Mouse (Mus musculus): ENCODE results near the gene Ano1. TPM values are rescaled to one million over a fixed set of nuclear protein-coding genes. Genes with fewer than 3 reads are reported as not detected.

Gene Ano1
- polyA plus RNA-seq, 1 experiment from 2014 or later = 7.4 TPM

GRCm38 (mm10) chr7:144620315-144620714 lies 131.5 kb downstream of the Ano1 start:
- Histone ChIP-seq H3K4me1 (replicated peaks) (peaks cover 32% of the 10 kb centered on the region), H3K36me3 (peaks cover 16% of the 10 kb centered on the region; the same call in 1 of the 2 replicates), H3K4me3 (no peak overlapping the region), H3K27ac (peak overlapping the region; percentile 78; the same call in 1 of the 2 replicates), H3K27me3 (ENCODE audit: insufficient read depth, poor library complexity, severe bottlenecking) (peaks cover 32% of the 10 kb centered on the region), H3K9me3 (peaks cover 8% of the 10 kb centered on the region; the same call in 1 of the 2 replicates)
- no peak for DNase-seq (ENCODE audit: low spot score)

DNA sequence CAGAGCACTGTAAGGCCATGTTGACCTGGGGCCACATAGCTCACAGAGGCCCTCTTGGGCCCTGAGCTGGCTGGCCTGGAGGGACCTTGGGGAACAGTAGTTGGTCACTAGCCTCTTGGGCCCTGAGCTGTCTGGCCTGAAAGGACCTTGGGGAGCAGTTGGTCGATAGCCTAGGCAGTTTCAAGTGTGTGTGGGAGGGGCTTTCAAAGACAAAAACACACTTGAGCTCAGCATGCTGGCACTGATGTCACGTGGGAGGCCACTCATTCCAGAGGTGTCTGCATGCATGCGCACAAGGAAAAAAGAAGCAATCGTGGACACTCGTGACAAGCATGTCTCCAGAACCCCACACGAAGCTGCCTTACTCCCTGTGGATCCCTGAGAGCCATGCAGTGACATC lies 136.4 kb downstream of the Ano1 start:
- 0 out of 2 replicates have a peak, but pooled peaks cover 5% of the 10 kb centered on the region for H3K36me3 ChIP-seq
- H3K27me3 ChIP-seq (ENCODE audit: insufficient read depth, poor library complexity, severe bottlenecking) = peaks cover 7% of the 10 kb centered on the region
- DNase-seq (ENCODE audit: low spot score) = no peak
- 75% methylated on average over 6 of the region's 6 CpGs for WGBS
- H3K9me3 ChIP-seq = no peaks in the 10 kb centered on the region
- peaks cover 11% of the 10 kb centered on the region for H3K4me1 ChIP-seq (replicated peaks)
- H3K4me3 ChIP-seq = no peak overlapping the region
- peak overlapping the region; percentile 3; the same call in 1 of the 2 replicates for H3K27ac ChIP-seq

DNA sequence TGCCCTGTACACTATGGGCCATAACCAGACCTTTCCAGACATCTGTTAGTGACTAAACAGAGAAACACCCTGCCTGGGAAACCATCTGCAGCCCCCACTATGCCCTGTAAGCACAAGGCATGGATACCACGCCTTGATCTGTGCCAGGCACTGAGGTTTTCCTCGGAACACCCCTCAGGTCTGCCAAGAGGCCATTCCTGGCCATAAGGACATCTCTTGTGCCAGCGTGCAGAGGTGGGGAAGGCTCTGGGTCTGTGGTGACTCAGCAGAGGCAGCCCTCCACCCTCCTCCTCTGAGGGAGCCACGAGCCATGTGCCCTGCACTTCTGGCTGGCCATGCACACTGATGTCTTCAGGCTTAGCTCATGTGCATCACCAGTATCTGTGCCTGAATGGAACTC lies 138.9 kb downstream of the Ano1 start:
- Histone ChIP-seq H3K27me3 (ENCODE audit: insufficient read depth, poor library complexity, severe bottlenecking) (peaks cover 4% of the 10 kb centered on the region), H3K9me3 (no peaks in the 10 kb centered on the region), H3K27ac (peak overlapping the region; percentile 50; the same call in 1 of the 2 replicates), H3K36me3 (0 out of 2 replicates have a peak, but pooled peaks cover 5% of the 10 kb centered on the region), H3K4me3 (no peak overlapping the region), H3K4me1 (replicated peaks) (peaks cover 6% of the 10 kb centered on the region; the same call in 1 of the 2 replicates)
- no peak for DNase-seq (ENCODE audit: low spot score)
- 89% methylated on average over 4 of the region's 4 CpGs for WGBS

GRCm38 (mm10) chr7:144612351-144612750 lies 139.4 kb downstream of the Ano1 start:
- H3K27me3 ChIP-seq (ENCODE audit: insufficient read depth, poor library complexity, severe bottlenecking) = peaks cover 4% of the 10 kb centered on the region
- WGBS = 82% methylated on average over 4 of the region's 4 CpGs
- 0 out of 2 replicates have a peak overlapping the region, but pooled peaks have one; percentile 50 for H3K27ac ChIP-seq
- peaks cover 6% of the 10 kb centered on the region; the same call in 1 of the 2 replicates for H3K4me1 ChIP-seq (replicated peaks)
- H3K4me3 ChIP-seq = no peak overlapping the region
- H3K9me3 ChIP-seq = no peaks in the 10 kb centered on the region
- H3K36me3 ChIP-seq = 0 out of 2 replicates have a peak, but pooled peaks cover 5% of the 10 kb centered on the region
- DNase-seq (ENCODE audit: low spot score) = no peak

GRCm38 (mm10) chr7:144611595-144611994 lies 140.2 kb downstream of the Ano1 start:
- no peak for DNase-seq (ENCODE audit: low spot score)
- peak overlapping the region; percentile 31; the same call in 1 of the 2 replicates for H3K27ac ChIP-seq
- H3K4me3 ChIP-seq = no peak overlapping the region
- no peaks in the 10 kb centered on the region for H3K9me3 ChIP-seq
- peaks cover 11% of the 10 kb centered on the region; the same call in 1 of the 2 replicates for H3K4me1 ChIP-seq (replicated peaks)
- 95% methylated on average over 16 of the region's 16 CpGs for WGBS
- H3K36me3 ChIP-seq = 0 out of 2 replicates have a peak, but pooled peaks cover 8% of the 10 kb centered on the region
- H3K27me3 ChIP-seq (ENCODE audit: insufficient read depth, poor library complexity, severe bottlenecking) = peaks cover 4% of the 10 kb centered on the region

DNA sequence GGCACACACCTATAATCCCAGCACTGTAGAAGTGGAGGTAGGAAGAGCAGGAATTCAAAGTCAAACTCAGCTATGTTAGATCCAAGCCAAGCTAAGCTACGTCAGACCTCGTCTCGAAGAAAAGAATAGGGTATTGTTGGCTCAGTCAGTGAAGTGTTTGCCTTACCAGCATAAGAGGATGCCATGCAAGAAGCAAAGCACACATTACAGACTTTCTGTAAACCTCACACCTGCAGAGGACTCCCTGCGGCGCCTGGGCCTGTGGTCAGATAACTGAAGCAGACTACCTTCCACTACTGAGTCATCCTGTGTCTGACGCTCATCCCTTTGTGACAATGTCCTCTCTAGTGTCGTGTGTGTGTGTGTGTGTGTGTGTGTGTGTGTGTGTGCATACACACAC lies 142.2 kb downstream of the Ano1 start:
- 87% methylated on average over 7 of the region's 7 CpGs for WGBS
- Histone ChIP-seq H3K27me3 (ENCODE audit: insufficient read depth, poor library complexity, severe bottlenecking) (peaks cover 4% of the 10 kb centered on the region; the same call in 1 of the 2 replicates), H3K9me3 (no peaks in the 10 kb centered on the region), H3K27ac (no peak overlapping the region), H3K4me3 (no peak overlapping the region), H3K4me1 (replicated peaks) (peaks cover 10% of the 10 kb centered on the region; the same call in 1 of the 2 replicates), H3K36me3 (0 out of 2 replicates have a peak, but pooled peaks cover 8% of the 10 kb centered on the region)
- no peak for DNase-seq (ENCODE audit: low spot score)

DNA sequence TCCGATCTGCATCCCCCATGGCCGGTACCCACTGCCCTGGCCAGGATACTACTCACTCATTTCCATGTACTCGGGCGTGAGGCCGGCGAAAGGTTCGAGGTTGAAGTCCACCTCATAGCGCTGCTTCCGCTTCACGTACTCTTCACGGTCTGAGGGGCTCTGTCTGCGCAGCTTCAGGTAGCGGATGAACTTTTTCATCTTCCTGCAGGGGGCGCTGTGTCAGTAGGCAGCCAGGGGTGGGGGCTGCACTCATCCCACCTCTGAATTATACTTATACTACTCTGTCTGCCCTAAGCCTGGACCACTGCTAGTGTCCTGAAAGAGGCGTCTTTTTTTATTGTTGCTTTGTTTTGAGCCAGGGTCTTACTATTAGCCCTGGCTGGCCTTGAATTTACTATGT lies 143.9 kb downstream of the Ano1 start:
- Histone ChIP-seq H3K4me1 (replicated peaks) (peaks cover 10% of the 10 kb centered on the region; the same call in 1 of the 2 replicates), H3K27ac (no peak overlapping the region), H3K27me3 (ENCODE audit: insufficient read depth, poor library complexity, severe bottlenecking) (peaks cover 9% of the 10 kb centered on the region; the same call in 1 of the 2 replicates), H3K36me3 (peaks cover 13% of the 10 kb centered on the region; the same call in 1 of the 2 replicates), H3K9me3 (no peaks in the 10 kb centered on the region), H3K4me3 (no peak overlapping the region)
- DNase-seq (ENCODE audit: low spot score) = no peak
- 90% methylated on average over 15 of the region's 15 CpGs for WGBS

- 0 out of 2 replicates have a peak, but pooled peaks cover 9% of the 10 kb centered on the region for H3K27me3 ChIP-seq (ENCODE audit: insufficient read depth, poor library complexity, severe bottlenecking)
- WGBS = 82% methylated on average over 4 of the region's 4 CpGs
- H3K4me3 ChIP-seq = no peak overlapping the region
- DNase-seq (ENCODE audit: low spot score) = no peak
- no peak overlapping the region for H3K27ac ChIP-seq
- H3K4me1 ChIP-seq (replicated peaks) = peaks cover 30% of the 10 kb centered on the region
- peaks cover 26% of the 10 kb centered on the region for H3K36me3 ChIP-seq
- no peaks in the 10 kb centered on the region for H3K9me3 ChIP-seq
Measured at GRCm38 (mm10) chr7:144604735-144605134, 147.0 kb downstream of the Ano1 start.

GRCm38 (mm10) chr7:144604291-144604690 lies 147.5 kb downstream of the Ano1 start:
- WGBS = 96% methylated on average over 2 of the region's 2 CpGs
- no peak overlapping the region for H3K4me3 ChIP-seq

DNA sequence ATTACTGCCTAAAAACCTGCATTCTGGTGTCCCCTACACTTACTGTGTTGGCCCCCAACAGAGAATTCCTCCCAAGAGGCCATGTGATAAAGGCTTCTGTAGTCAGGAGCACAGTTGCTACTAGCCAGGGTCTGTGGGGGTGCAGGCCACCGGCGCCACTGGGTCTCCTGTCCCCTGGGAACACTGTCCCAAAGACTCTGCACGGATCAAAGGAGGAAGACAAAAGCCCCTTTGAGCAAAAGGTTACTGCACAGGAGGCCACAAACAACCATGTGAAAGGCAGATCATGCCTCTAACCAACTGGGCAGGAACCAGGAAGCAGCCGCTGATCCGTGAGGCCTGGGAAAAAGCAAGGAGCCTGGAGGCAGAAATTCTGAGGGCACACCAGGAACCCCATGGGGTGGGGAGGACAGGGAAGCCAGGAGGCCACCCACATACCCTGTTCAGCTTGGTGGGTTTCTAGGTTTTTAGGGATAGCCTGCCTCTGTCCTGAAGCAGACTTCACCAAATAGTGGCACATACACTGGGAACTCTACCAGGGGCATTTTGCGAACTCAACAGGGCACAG lies 151.4 kb downstream of the Ano1 start:
- H3K4me1 ChIP-seq (replicated peaks) = peaks cover 26% of the 10 kb centered on the region
- 23% methylated on average over 6 of the region's 6 CpGs for WGBS
- peak; percentile 40 for DNase-seq (ENCODE audit: low spot score)

More at GRCm38 (mm10) chr7:144604291-144604690, 147.5 kb downstream of the Ano1 start:
- DNase-seq (ENCODE audit: low spot score) = no peak
- peaks cover 27% of the 10 kb centered on the region for H3K36me3 ChIP-seq
- H3K27ac ChIP-seq = no peak overlapping the region
- H3K4me1 ChIP-seq (replicated peaks) = peaks cover 30% of the 10 kb centered on the region
- 0 out of 2 replicates have a peak, but pooled peaks cover 9% of the 10 kb centered on the region for H3K27me3 ChIP-seq (ENCODE audit: insufficient read depth, poor library complexity, severe bottlenecking)
- H3K9me3 ChIP-seq = no peaks in the 10 kb centered on the region

GRCm38 (mm10) chr7:144589508-144589907 lies 162.3 kb downstream of the Ano1 start:
- Histone ChIP-seq H3K9me3 (no peaks in the 10 kb centered on the region), H3K4me3 (no peak overlapping the region), H3K36me3 (peaks cover 19% of the 10 kb centered on the region), H3K27ac (peak overlapping the region; percentile 64), H3K4me1 (replicated peaks) (peaks cover 14% of the 10 kb centered on the region; the same call in 1 of the 2 replicates), H3K27me3 (ENCODE audit: insufficient read depth, poor library complexity, severe bottlenecking) (peaks cover 8% of the 10 kb centered on the region; the same call in 1 of the 2 replicates)
- WGBS = 85% methylated on average over 3 of the region's 3 CpGs
- no peak for DNase-seq (ENCODE audit: low spot score)

More for the DNA sequence above, 151.4 kb downstream of the Ano1 start:
- Histone ChIP-seq H3K36me3 (peaks cover 25% of the 10 kb centered on the region), H3K4me3 (no peak overlapping the region), H3K9me3 (no peaks in the 10 kb centered on the region), H3K27me3 (ENCODE audit: insufficient read depth, poor library complexity, severe bottlenecking) (peaks cover 9% of the 10 kb centered on the region; the same call in 1 of the 2 replicates), H3K27ac (peak overlapping the region; percentile 81)

- Histone ChIP-seq H3K9me3 (no peaks in the 10 kb centered on the region), H3K4me1 (replicated peaks) (peaks cover 30% of the 10 kb centered on the region), H3K36me3 (peaks cover 13% of the 10 kb centered on the region), H3K4me3 (no peak overlapping the region), H3K27ac (peak overlapping the region; percentile 50; the same call in 1 of the 2 replicates), H3K27me3 (ENCODE audit: insufficient read depth, poor library complexity, severe bottlenecking) (peaks cover 8% of the 10 kb centered on the region; the same call in 1 of the 2 replicates)
- 36% methylated on average over 2 of the region's 2 CpGs for WGBS
- DNase-seq (ENCODE audit: low spot score) = peak; percentile 47
Measured at GRCm38 (mm10) chr7:144587291-144587690, 164.5 kb downstream of the Ano1 start.

DNA sequence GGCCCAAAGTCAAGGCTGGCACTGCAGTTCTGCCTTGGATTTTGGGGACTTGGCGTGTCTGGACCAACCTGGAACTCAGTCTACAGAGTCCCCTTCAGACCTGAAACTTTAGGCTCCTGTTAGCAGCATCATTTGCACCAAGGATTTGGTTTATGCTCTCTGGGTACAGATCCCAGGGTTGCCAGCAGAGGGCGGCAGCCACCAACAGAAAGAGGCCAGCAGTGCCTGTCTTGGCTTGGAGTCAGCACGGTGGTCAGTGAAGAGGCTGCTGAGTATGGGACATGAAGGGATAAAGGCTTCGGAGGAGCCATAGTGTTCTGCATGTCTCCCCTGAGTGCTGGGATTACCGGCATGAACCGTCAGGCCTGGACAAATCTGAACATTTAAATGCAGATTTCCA lies 166.1 kb downstream of the Ano1 start:
- Histone ChIP-seq H3K27me3 (ENCODE audit: insufficient read depth, poor library complexity, severe bottlenecking) (peaks cover 8% of the 10 kb centered on the region; the same call in 1 of the 2 replicates), H3K4me1 (replicated peaks) (peaks cover 43% of the 10 kb centered on the region), H3K36me3 (peaks cover 6% of the 10 kb centered on the region; the same call in 1 of the 2 replicates), H3K9me3 (no peaks in the 10 kb centered on the region), H3K27ac (no peak overlapping the region), H3K4me3 (no peak overlapping the region)
- WGBS = 12% methylated on average over 6 of the region's 6 CpGs
- DNase-seq (ENCODE audit: low spot score) = peak; percentile 87

Data from hindbrain, embryonic 10.5 days (tissue).